In genomic region chr9:95954585-95955461, GRCm38 (mm10) we compare ENCODE assay signal across 7 mouse cellular contexts. TPM values are rescaled to one million over a fixed set of nuclear protein-coding genes. Genes with fewer than 3 reads are reported as not detected.
DNase-seq lines count a peak whose midpoint lies in the region; ATAC-seq lines count a peak whose summit lies in the region.

Xrn1 (plus strand) TSS chr9:95954760.

- H3K27ac ChIP-seq in intestine, embryonic 16.5 days (ENCODE audit: low read length) = peak within 1 kb of the TSS; percentile 93
- H3K27ac ChIP-seq in midbrain, embryonic 11.5 days (ENCODE audit: low read depth, low read length) = peak within 1 kb of the TSS; percentile 87

- under 1% methylated on average over 57 of the region's 57 CpGs for WGBS in intestine, embryonic 16.5 days
- WGBS in midbrain, embryonic 11.5 days = under 1% methylated on average over 57 of the region's 57 CpGs

- H3K27me3 ChIP-seq in intestine, embryonic 16.5 days (replicated peaks; ENCODE audit: control insufficient read depth, insufficient read depth, low read length) = no peaks in the 10 kb centered on the region
- H3K27me3 ChIP-seq in midbrain, embryonic 11.5 days (ENCODE audit: control insufficient read depth, insufficient read depth, low read length) = no peaks in the 10 kb centered on the region

- H3K36me3 ChIP-seq in intestine, embryonic 16.5 days (ENCODE audit: control insufficient read depth, insufficient read depth, low read length) = no peaks in the 10 kb centered on the region
- H3K36me3 ChIP-seq in midbrain, embryonic 11.5 days (ENCODE audit: control insufficient read depth, insufficient read depth, low read length) = peaks cover 3% of the 10 kb centered on the region; the same call in 1 of the 2 replicates

- H3K4me3 ChIP-seq in intestine, embryonic 16.5 days (ENCODE audit: low read length) = peak within 1 kb of the TSS; percentile 100
- H3K4me3 ChIP-seq in midbrain, embryonic 11.5 days (ENCODE audit: low read depth, low read length) = peak within 1 kb of the TSS; percentile 94

- H3K4me2 ChIP-seq in intestine, embryonic 16.5 days (ENCODE audit: low read depth, low read length) = peak within 1 kb of the TSS; percentile 81
- H3K4me2 ChIP-seq in midbrain, embryonic 11.5 days = peak within 1 kb of the TSS; percentile 56

- intact Hi-C loops in left cerebral cortex, postnatal 36 days (cut with DNase I) = loop anchor here (5.0 kb wide), 1 partner anchor 98 kb away; the partner anchor contains the start of gene Atr

- peaks cover 11% of the 10 kb centered on the region for H3K4me1 ChIP-seq in intestine, embryonic 16.5 days (ENCODE audit: control insufficient read depth, insufficient read depth, low read length)
- H3K4me1 ChIP-seq in midbrain, embryonic 11.5 days (ENCODE audit: control insufficient read depth, insufficient read depth, low read length) = no peaks in the 10 kb centered on the region

- H3K9me3 ChIP-seq in intestine, embryonic 16.5 days (ENCODE audit: control insufficient read depth, low read length) = no peaks in the 10 kb centered on the region
- no peaks in the 10 kb centered on the region for H3K9me3 ChIP-seq in midbrain, embryonic 11.5 days (ENCODE audit: control insufficient read depth, low read length)

- DNase-seq in adrenal gland, adult 2 months = peak; percentile 96
- peak; percentile 92 for DNase-seq in embryo, embryonic 11.5 days (ENCODE audit: low read depth, low spot score)
- peak; percentile 77 to 93 for DNase-seq in gastrocnemius, postnatal 4 days (ENCODE audit: low spot score in 2 of 2)
- DNase-seq in left cerebral cortex, postnatal 36 days (ENCODE audit: low spot score in 2 of 2) = peak; percentile 90 to 93
- peak; percentile 99 for DNase-seq in midbrain, embryonic 11.5 days (ENCODE audit: low spot score, missing footprints)
- DNase-seq in skeletal muscle tissue, adult 2 months (ENCODE audit: low read depth, low spot score) = peak; percentile 92

- H3K9ac ChIP-seq in intestine, embryonic 16.5 days (ENCODE audit: low read depth, low read length) = peak within 1 kb of the TSS; percentile 100
- H3K9ac ChIP-seq in midbrain, embryonic 11.5 days (ENCODE audit: low read length) = peak within 1 kb of the TSS; percentile 95

- peak; percentile 99 for ATAC-seq in intestine, embryonic 16.5 days
- peak; percentile 99 for ATAC-seq in midbrain, embryonic 11.5 days (ENCODE audit: low FRiP score)

RNA-seq across cellular contexts. Expression of gene Xrn1, which starts in this region (rescaled TPM):
- 10 to 100 TPM; 19.5 to 20.7 TPM for total RNA-seq in adrenal gland, adult 2 months (2021)
- 0.98 and 1.2 TPM in 2 replicates for polyA plus RNA-seq in adrenal gland, adult 2 months (2012; rRNA removed)
- total RNA-seq in gastrocnemius, postnatal 4 days (2021) = 10 to 100 TPM; 24.3 to 24.9 TPM
- polyA plus RNA-seq in intestine, embryonic 16.5 days (2015; fragmentation: Nextera tagmentation; extraction: Ambion mirVana) = 10.1 and 11.3 TPM in 2 replicates
- total RNA-seq in left cerebral cortex, postnatal 36 days (2021) = 10 to 100 TPM; 24.6 to 26.1 TPM
- 14.8 and 17.5 TPM in 2 replicates for polyA plus RNA-seq in midbrain, embryonic 11.5 days (2014; fragmentation: Nextera tagmentation; extraction: Ambion mirVana)

Comparison
In these comparisons a context has a peak if more than half of its experiments do, and no peak if none do; other contexts are left out.
1. Peak in every context shown above with its lines: DNase-seq, ATAC-seq, H3K4me3 ChIP-seq and H3K27ac ChIP-seq.